Mouse (Mus musculus): ENCODE measurements at regions not wholly inside any gene's neighbourhood (a gene's known extent, or its start where the extent isn't known, plus 50 kb on each side); places are given as distances from the start of the nearest gene placed in this dataset.
"Not testable (repeated sequence)": the region's sequence is repeated elsewhere in the genome, so short reads cannot be mapped to it uniquely, and the experiment has no call there.

GRCm38 (mm10) chr3:109224526-109224925, 101.6 kb downstream of the Slc25a24 start:
- DNase-seq (ENCODE audit: low spot score), result no peak

GRCm38 (mm10) chr3:109234275-109234674, 106.2 kb upstream of the Vav3 start:
- DNase-seq (ENCODE audit: low spot score), result no peak

GRCm38 (mm10) chr3:109236918-109237317, 103.5 kb upstream of the Vav3 start:
- no peak for DNase-seq (ENCODE audit: low spot score)

- DNase-seq (ENCODE audit: low spot score), result peak; percentile 74
Measured at GRCm38 (mm10) chr3:109243491-109243890, 97.0 kb upstream of the Vav3 start.

GRCm38 (mm10) chr3:109248801-109249200, 91.7 kb upstream of the Vav3 start:
- peak; percentile 19 for DNase-seq (ENCODE audit: low spot score)

GRCm38 (mm10) chr3:109249359-109249758, 91.1 kb upstream of the Vav3 start:
- DNase-seq (ENCODE audit: low spot score), result no peak

- no peak for DNase-seq (ENCODE audit: low spot score)
Measured at GRCm38 (mm10) chr3:109249989-109250388, 90.5 kb upstream of the Vav3 start.

GRCm38 (mm10) chr3:109251716-109252115, 88.7 kb upstream of the Vav3 start:
- peak; percentile 42 for DNase-seq (ENCODE audit: low spot score)

GRCm38 (mm10) chr3:109254001-109254630, 86.3 kb upstream of the Vav3 start:
- DNase-seq (ENCODE audit: low spot score), result peak; percentile 59

GRCm38 (mm10) chr3:109254957-109255356, 85.5 kb upstream of the Vav3 start:
- no peak for DNase-seq (ENCODE audit: low spot score)

GRCm38 (mm10) chr3:109256723-109257122, 83.7 kb upstream of the Vav3 start:
- no peak for DNase-seq (ENCODE audit: low spot score)

GRCm38 (mm10) chr3:109266947-109267346, 73.5 kb upstream of the Vav3 start:
- DNase-seq (ENCODE audit: low spot score), result not testable (repeated sequence)

GRCm38 (mm10) chr3:109270783-109271182, 69.7 kb upstream of the Vav3 start:
- DNase-seq (ENCODE audit: low spot score), result peak; percentile 26

GRCm38 (mm10) chr3:109273074-109273801, 67.2 kb upstream of the Vav3 start:
- DNase-seq (ENCODE audit: low spot score), result peak; percentile 62

- DNase-seq (ENCODE audit: low spot score), result no peak
Measured at GRCm38 (mm10) chr3:109273802-109274155, 66.7 kb upstream of the Vav3 start.

- peak; percentile 87 for DNase-seq (ENCODE audit: low spot score)
Measured at GRCm38 (mm10) chr3:109279086-109279485, 61.4 kb upstream of the Vav3 start.

- peak; percentile 58 for DNase-seq (ENCODE audit: low spot score)
Measured at GRCm38 (mm10) chr3:109286590-109286989, 53.9 kb upstream of the Vav3 start.

All from adipocyte (in vitro differentiated cells).